Mouse (Mus musculus): ENCODE results near the gene Mynn. TPM values are rescaled to one million over a fixed set of nuclear protein-coding genes. Genes with fewer than 3 reads are reported as not detected.

Gene Mynn
- polyA plus RNA-seq, 1 experiment from 2014 or later = 9.8 TPM

GRCm38 (mm10) chr3:30601610-30602064 is 228 bp upstream of the Mynn start:
- H3K4me3 ChIP-seq (ENCODE audit: inconsistent target) = peak overlapping the region; percentile 70
- 0% methylated on average over 13 of the region's 13 CpGs for WGBS (ENCODE audit: missing documents)

GRCm38 (mm10) chr3:30602740-30603098 is 854 bp downstream of the Mynn start:
- peaks cover 50% of the 10 kb centered on the region for H3K79me2 ChIP-seq (ENCODE audit: inconsistent target)
- peaks cover 26% of the 10 kb centered on the region for H3K36me3 ChIP-seq (ENCODE audit: inconsistent target)
- peak overlapping the region; percentile 70 for H3K4me3 ChIP-seq (ENCODE audit: inconsistent target)
- peak overlapping the region; percentile 80 for H3K27ac ChIP-seq
- 0% methylated on average over 27 of the region's 27 CpGs for WGBS (ENCODE audit: missing documents)

More at GRCm38 (mm10) chr3:30601610-30602064, 228 bp upstream of the Mynn start:
- Histone ChIP-seq H3K27ac (peak overlapping the region; percentile 80), H3K79me2 (ENCODE audit: inconsistent target) (peaks cover 40% of the 10 kb centered on the region), H3K36me3 (ENCODE audit: inconsistent target) (peaks cover 16% of the 10 kb centered on the region; the same call in 1 of the 2 replicates)

- WGBS (ENCODE audit: missing documents) = 65% methylated on average over 10 of the region's 10 CpGs
- peaks cover 31% of the 10 kb centered on the region for H3K36me3 ChIP-seq (ENCODE audit: inconsistent target)
- peaks cover 55% of the 10 kb centered on the region for H3K79me2 ChIP-seq (ENCODE audit: inconsistent target)
- H3K4me3 ChIP-seq (ENCODE audit: inconsistent target) = peak overlapping the region; percentile 70
- no peak overlapping the region for H3K27ac ChIP-seq
These were observed 1.4 kb downstream of the Mynn start for GRCm38 (mm10) chr3:30603256-30603655.

- WGBS (ENCODE audit: missing documents) = 92% methylated on average over 3 of the region's 3 CpGs
- H3K4me3 ChIP-seq (ENCODE audit: inconsistent target) = no peak overlapping the region
- H3K36me3 ChIP-seq (ENCODE audit: inconsistent target) = peaks cover 74% of the 10 kb centered on the region
- peaks cover 60% of the 10 kb centered on the region for H3K79me2 ChIP-seq (ENCODE audit: inconsistent target)
- H3K27ac ChIP-seq = no peak overlapping the region
These were observed 7.1 kb downstream of the Mynn start for GRCm38 (mm10) chr3:30608999-30609398.

- H3K27ac ChIP-seq = no peak overlapping the region
- peaks cover 40% of the 10 kb centered on the region for H3K79me2 ChIP-seq (ENCODE audit: inconsistent target)
- WGBS (ENCODE audit: missing documents) = 98% methylated on average over 4 of the region's 4 CpGs
- peaks cover 78% of the 10 kb centered on the region for H3K36me3 ChIP-seq (ENCODE audit: inconsistent target)
- H3K4me3 ChIP-seq (ENCODE audit: inconsistent target) = no peak overlapping the region
These were observed 9.1 kb downstream of the Mynn start for GRCm38 (mm10) chr3:30610930-30611329.

- Histone ChIP-seq H3K36me3 (ENCODE audit: inconsistent target) (peaks cover 30% of the 10 kb centered on the region; the same call in 1 of the 2 replicates), H3K27ac (no peak overlapping the region), H3K79me2 (ENCODE audit: inconsistent target) (no peaks in the 10 kb centered on the region), H3K4me3 (ENCODE audit: inconsistent target) (no peak overlapping the region)
- 52% methylated on average over 8 of the region's 8 CpGs for WGBS (ENCODE audit: missing documents)
These were observed 18.3 kb downstream of the Mynn start for GRCm38 (mm10) chr3:30620132-30620531.

- no peak overlapping the region for H3K27ac ChIP-seq
These were observed 31.8 kb downstream of the Mynn start for GRCm38 (mm10) chr3:30633681-30634080.

GRCm38 (mm10) chr3:30635629-30636028 is 33.8 kb downstream of the Mynn start:
- 83% methylated on average over 4 of the region's 4 CpGs for WGBS (ENCODE audit: missing documents)

More at GRCm38 (mm10) chr3:30633681-30634080, 31.8 kb downstream of the Mynn start:
- Histone ChIP-seq H3K79me2 (ENCODE audit: inconsistent target) (no peaks in the 10 kb centered on the region), H3K36me3 (ENCODE audit: inconsistent target) (no peaks in the 10 kb centered on the region), H3K4me3 (ENCODE audit: inconsistent target) (no peak overlapping the region)
- 54% methylated on average over 3 of the region's 3 CpGs for WGBS (ENCODE audit: missing documents)

GRCm38 (mm10) chr3:30644207-30644606 is 42.3 kb downstream of the Mynn start, which contains the start of gene Lrriq4:
Gene Lrriq4 (plus strand): TSS chr3:30644507.
- Histone ChIP-seq H3K36me3 (ENCODE audit: inconsistent target) (no peaks in the 10 kb centered on the region), H3K4me3 (ENCODE audit: inconsistent target) (no peak within 1 kb of the TSS), H3K27ac (no peak within 1 kb of the TSS), H3K79me2 (ENCODE audit: inconsistent target) (no peaks in the 10 kb centered on the region)
- WGBS (ENCODE audit: missing documents) = 69% methylated on average over 2 of the region's 2 CpGs

More at GRCm38 (mm10) chr3:30635629-30636028, 33.8 kb downstream of the Mynn start:
- Histone ChIP-seq H3K36me3 (ENCODE audit: inconsistent target) (no peaks in the 10 kb centered on the region), H3K79me2 (ENCODE audit: inconsistent target) (no peaks in the 10 kb centered on the region), H3K4me3 (ENCODE audit: inconsistent target) (no peak overlapping the region), H3K27ac (no peak overlapping the region)

- Histone ChIP-seq H3K27ac (no peak overlapping the region), H3K4me3 (ENCODE audit: inconsistent target) (no peak overlapping the region), H3K79me2 (ENCODE audit: inconsistent target) (no peaks in the 10 kb centered on the region), H3K36me3 (ENCODE audit: inconsistent target) (no peaks in the 10 kb centered on the region)
- 75% methylated on average over 8 of the region's 8 CpGs for WGBS (ENCODE audit: missing documents)
These were observed 44.9 kb downstream of the Mynn start for GRCm38 (mm10) chr3:30646761-30647160.

GRCm38 (mm10) chr3:30647440-30648090 is 45.7 kb downstream of the Mynn start, which contains the start of gene Lrrc34:
Gene Lrrc34 (minus strand): TSS chr3:30647869.
- Histone ChIP-seq H3K4me3 (ENCODE audit: inconsistent target) (no peak within 1 kb of the TSS), H3K27ac (no peak within 1 kb of the TSS), H3K36me3 (ENCODE audit: inconsistent target) (no peaks in the 10 kb centered on the region), H3K79me2 (ENCODE audit: inconsistent target) (no peaks in the 10 kb centered on the region)
- 6% methylated on average over 25 of the region's 25 CpGs for WGBS (ENCODE audit: missing documents)

- no peak overlapping the region for H3K4me3 ChIP-seq (ENCODE audit: inconsistent target)
- no peak overlapping the region for H3K27ac ChIP-seq
- H3K36me3 ChIP-seq (ENCODE audit: inconsistent target) = no peaks in the 10 kb centered on the region
- 88% methylated on average over 2 of the region's 2 CpGs for WGBS (ENCODE audit: missing documents)
- no peaks in the 10 kb centered on the region for H3K79me2 ChIP-seq (ENCODE audit: inconsistent target)
These were observed 46.6 kb downstream of the Mynn start for GRCm38 (mm10) chr3:30648466-30648865.

- Histone ChIP-seq H3K4me3 (ENCODE audit: inconsistent target) (no peak overlapping the region), H3K79me2 (ENCODE audit: inconsistent target) (no peaks in the 10 kb centered on the region), H3K36me3 (ENCODE audit: inconsistent target) (no peaks in the 10 kb centered on the region), H3K27ac (no peak overlapping the region)
- 2% methylated on average over 41 of the region's 41 CpGs for WGBS (ENCODE audit: missing documents)
These were observed 48.4 kb downstream of the Mynn start for GRCm38 (mm10) chr3:30650062-30650841.

GRCm38 (mm10) chr3:30655937-30656336 is 54.1 kb downstream of the Mynn start:
- 24% methylated on average over 5 of the region's 5 CpGs for WGBS (ENCODE audit: missing documents)
- no peak overlapping the region for H3K27ac ChIP-seq
- no peak overlapping the region for H3K4me3 ChIP-seq (ENCODE audit: inconsistent target)
- H3K79me2 ChIP-seq (ENCODE audit: inconsistent target) = no peaks in the 10 kb centered on the region
- H3K36me3 ChIP-seq (ENCODE audit: inconsistent target) = no peaks in the 10 kb centered on the region

GRCm38 (mm10) chr3:30658486-30658885 is 56.6 kb downstream of the Mynn start:
- Histone ChIP-seq H3K36me3 (ENCODE audit: inconsistent target) (no peaks in the 10 kb centered on the region), H3K79me2 (ENCODE audit: inconsistent target) (no peaks in the 10 kb centered on the region), H3K27ac (no peak overlapping the region), H3K4me3 (ENCODE audit: inconsistent target) (no peak overlapping the region)
- 90% methylated on average over 9 of the region's 9 CpGs for WGBS (ENCODE audit: missing documents)

Data from macrophage (primary cell).